Mouse (Mus musculus): Measurements from ENCODE around the gene Tcn2. TPM values are rescaled to one million over a fixed set of nuclear protein-coding genes. Genes with fewer than 3 reads are reported as not detected.

The Tcn2 gene
- total and polyA plus RNA-seq, 3 experiments: 1.3 to 8.6 (median 2.5) TPM

DNA sequence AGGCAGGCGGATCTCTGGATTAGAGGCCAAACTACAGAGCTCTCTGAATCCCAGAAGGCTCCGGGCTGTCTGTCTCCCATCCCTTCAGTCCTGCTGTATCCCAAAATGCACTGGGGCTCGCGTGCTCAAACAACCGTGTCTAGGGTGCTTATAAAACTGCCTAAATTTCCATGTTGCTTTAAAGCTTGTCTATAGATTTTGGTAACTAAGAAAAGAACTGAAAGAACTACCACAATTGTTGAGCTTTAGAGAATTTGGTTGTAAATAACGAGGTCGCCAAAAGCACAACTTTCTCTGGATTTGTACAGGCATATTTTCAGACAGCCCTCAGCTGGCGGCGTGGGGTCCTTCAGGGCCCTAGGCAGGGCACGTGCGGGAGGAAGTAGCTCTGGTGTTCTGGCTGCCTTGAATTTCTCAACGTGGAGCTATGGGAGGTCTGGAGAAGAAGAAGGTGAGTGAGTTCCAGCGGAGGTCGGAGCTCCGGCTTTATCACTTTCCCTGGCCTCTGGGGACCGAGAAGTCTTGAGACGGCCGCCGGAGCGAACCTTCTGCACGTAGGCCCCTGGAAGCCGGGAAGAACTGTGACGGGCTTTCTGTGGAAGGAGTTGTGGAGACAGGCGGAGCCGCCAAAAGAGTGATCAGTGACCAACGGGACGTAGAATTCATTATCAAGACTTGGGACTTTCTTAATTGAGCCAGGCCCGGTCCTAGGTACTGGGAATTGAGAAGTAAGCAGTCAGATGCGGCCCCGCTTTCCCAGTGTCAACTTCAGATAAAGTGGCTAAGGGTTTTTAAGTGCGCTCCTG is 31.9 kb upstream of the Tcn2 start, which contains the start of gene Pes1:
Gene Pes1 (plus strand): TSS at position 366 of the 806 bp plus-strand sequence.
- H3K4me3 ChIP-seq (replicated peaks in 1 of 3; ENCODE audit: low read depth in 2 of 3, low read length in 2 of 3, poor library complexity in 1 of 3): peak within 1 kb of the TSS; percentile 62 to 93 (median 86)
- dilution Hi-C loops (cut with MboI; ENCODE audit: extremely low pct_ligation_motif_present, extremely low pct_unique_long_range_greater_than_20kb, low sequenced_read_pairs) (no loop called here), in situ Hi-C loops (cut with MboI; ENCODE audit: low pct_ligation_motif_present, low pct_unique_long_range_greater_than_20kb, low sequenced_read_pairs) (no loop called here)
- peak within 1 kb of the TSS; percentile 81 for H3K9ac ChIP-seq (ENCODE audit: insufficient read depth, low read depth)
- H3K27me3 ChIP-seq (replicated peaks): peaks cover 14% of the 10 kb centered on the region
- peaks cover 11 to 23% of the 10 kb centered on the region in 2 experiments for H3K4me1 ChIP-seq (ENCODE audit: control insufficient read depth in 1 of 2, insufficient read depth in 2 of 2)
- H3K9me3 ChIP-seq (replicated peaks; ENCODE audit: low read length): no peaks in the 10 kb centered on the region
- TF ChIP-seq MEF2A (IDR thresholded peaks at IDR 0.05; ENCODE audit: borderline replicate concordance, low read depth, low read length) (peak; percentile 69; the same call in 1 of the 2 replicates), ETS1 (conservative IDR thresholded peaks at IDR 0.05; ENCODE audit: low read depth, low read length) (peak; percentile 70), RCOR1 (conservative IDR thresholded peaks at IDR 0.05; ENCODE audit: low read depth, low read length) (peak; percentile 74; the same call in 1 of the 2 replicates), CHD1 (IDR thresholded peaks at IDR 0.05; ENCODE audit: low read depth, low read length) (no peak), ZMIZ1 (IDR thresholded peaks at IDR 0.05; ENCODE audit: low read depth, low read length) (peak; percentile 73; the same call in 1 of the 2 replicates), MAFK (IDR thresholded peaks at IDR 0.05; ENCODE audit: insufficient replicate concordance, low read length) (no peak), RAD21 (IDR thresholded peaks at IDR 0.05; ENCODE audit: low read depth, low read length) (no peak), CTCF (conservative IDR thresholded peaks at IDR 0.05 in 1 of 2, IDR thresholded peaks at IDR 0.05 in 1 of 2; ENCODE audit: low read depth in 2 of 2, low read length in 2 of 2) (peak in 1 of 2 experiments; percentile 27; a peak in 1 of 4 replicates), MAZ (IDR thresholded peaks at IDR 0.05; ENCODE audit: low read depth, low read length) (no peak), JUND (conservative IDR thresholded peaks at IDR 0.05; ENCODE audit: low read depth, low read length) (no peak; the same call in 1 of the 2 replicates), UBTF (IDR thresholded peaks at IDR 0.05; ENCODE audit: low read depth, low read length) (no peak; the same call in 1 of the 2 replicates), IRF4 (IDR thresholded peaks at IDR 0.05; ENCODE audit: low read depth, low read length) (peak; percentile 51; the same call in 1 of the 2 replicates), E2F4 (IDR thresholded peaks at IDR 0.05; ENCODE audit: insufficient replicate concordance, low read depth, low read length) (no peak), BHLHE40 (IDR thresholded peaks at IDR 0.05; ENCODE audit: low read depth, low read length) (peak; percentile 99), GABPA (IDR thresholded peaks at IDR 0.05; ENCODE audit: insufficient replicate concordance, low read depth, low read length) (no peak; the same call in 1 of the 2 replicates), SIN3A (IDR thresholded peaks at IDR 0.05; ENCODE audit: low read length) (peak; percentile 84), SMC3 (IDR thresholded peaks at IDR 0.05; ENCODE audit: low read depth, low read length) (no peak), ZC3H11A (IDR thresholded peaks at IDR 0.05; ENCODE audit: low read depth, low read length) (no peak), NRF1 (IDR thresholded peaks at IDR 0.05; ENCODE audit: low read depth, low read length) (no peak), USF1 (IDR thresholded peaks at IDR 0.05; ENCODE audit: low read depth, low read length) (peak; percentile 69), ZNF384 (IDR thresholded peaks at IDR 0.05; ENCODE audit: low read depth, low read length) (no peak), ELF1 (IDR thresholded peaks at IDR 0.05; ENCODE audit: low read depth, low read length) (peak; percentile 85), ZKSCAN1 (IDR thresholded peaks at IDR 0.05; ENCODE audit: borderline replicate concordance, low read depth, low read length) (no peak), NELFE (IDR thresholded peaks at IDR 0.05; ENCODE audit: low read depth, low read length) (no peak), HCFC1 (IDR thresholded peaks at IDR 0.05; ENCODE audit: low read depth, low read length) (peak; percentile 90), JUN (IDR thresholded peaks at IDR 0.05; ENCODE audit: insufficient read depth, low read depth, low read length) (no peak), TBP (conservative IDR thresholded peaks at IDR 0.05; ENCODE audit: low read depth, low read length) (peak; percentile 92), TCF12 (IDR thresholded peaks at IDR 0.05; ENCODE audit: low read depth, low read length) (peak; percentile 82), POLR2AphosphoS2 (IDR thresholded peaks at IDR 0.05; ENCODE audit: low read depth, low read length) (no peak), MXI1 (IDR thresholded peaks at IDR 0.05; ENCODE audit: low read depth, low read length) (peak; percentile 98), CHD2 (IDR thresholded peaks at IDR 0.05; ENCODE audit: low read length) (no peak), EP300 (IDR thresholded peaks at IDR 0.05; ENCODE audit: low read length) (no peak), POLR2A (IDR thresholded peaks at IDR 0.05; ENCODE audit: low read depth, low read length) (peak; percentile 79), MAX (IDR thresholded peaks at IDR 0.05; ENCODE audit: low read length) (peak; percentile 100), KAT2A (IDR thresholded peaks at IDR 0.05; ENCODE audit: insufficient replicate concordance, low read length) (peak; percentile 84; the same call in 1 of the 2 replicates), MYC (IDR thresholded peaks at IDR 0.05; ENCODE audit: low read depth, low read length) (peak; percentile 99), USF2 (conservative IDR thresholded peaks at IDR 0.05; ENCODE audit: low read depth, low read length) (no peak; the same call in 1 of the 2 replicates), PAX5 (IDR thresholded peaks at IDR 0.05; ENCODE audit: low read length) (no peak)
- peaks cover 17 to 31% of the 10 kb centered on the region in 2 experiments for H3K36me3 ChIP-seq (replicated peaks in 1 of 2; ENCODE audit: control insufficient read depth in 1 of 2, insufficient read depth in 1 of 2, low read length in 1 of 2)
- peak within 1 kb of the TSS; percentile 99 for H3K4me2 ChIP-seq (ENCODE audit: insufficient read depth, low read depth, poor library complexity, severe bottlenecking)
- H3K27ac ChIP-seq (ENCODE audit: insufficient read depth, low read depth): no peak within 1 kb of the TSS
- DNase-seq (ENCODE audit: extremely low read depth): peak; percentile 95
- H3K79me2 ChIP-seq (replicated peaks; ENCODE audit: control insufficient read depth, extremely low read depth, insufficient read depth, poor library complexity, severe bottlenecking): peaks cover 45% of the 10 kb centered on the region

Data from CH12.LX (cell line).